Comparison of ENCODE assay signal across 24 mouse cellular contexts in the genomic region with DNA sequence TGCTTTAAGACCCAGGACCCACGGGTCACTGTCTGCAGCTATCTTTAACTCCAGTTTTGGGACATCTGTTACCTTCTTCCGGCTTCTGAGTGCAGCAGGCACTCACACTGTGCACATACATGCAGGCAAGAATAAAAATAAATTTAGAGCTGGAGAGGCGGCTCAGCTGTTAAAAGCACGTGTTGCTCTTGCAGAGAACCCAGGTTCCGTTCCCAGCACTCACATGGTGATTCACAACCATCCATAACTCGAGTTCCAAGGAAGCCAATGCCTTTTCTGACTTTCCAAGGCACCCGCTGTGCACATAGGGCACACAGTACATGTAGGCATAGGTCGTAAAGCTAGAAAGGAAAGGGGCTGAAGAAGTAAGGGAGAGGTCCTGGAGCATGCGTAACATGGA.
A peak's percentile ranks its signal among the peaks of the same experiment; 100 is the strongest.
DNase-seq lines count a peak whose midpoint lies in the region; ATAC-seq and TF ChIP-seq lines count a peak whose summit lies in the region.
"Had no signal": no experiment of that assay in that cellular context is flagged by ENCODE, and none has a peak within 500 bp of the region (broad histone marks: within the 10 kb centered on the region; RNA-seq: fewer than 3 reads in every experiment).

No protein-coding gene starts in this region.

- no peaks in the 10 kb centered on the region for H3K27me3 ChIP-seq in heart, embryonic 16.5 days (ENCODE audit: control insufficient read depth, insufficient read depth, low read length)
- H3K27me3 ChIP-seq in midbrain, embryonic 11.5 days (ENCODE audit: control insufficient read depth, insufficient read depth, low read length): no peaks in the 10 kb centered on the region
- H3K27me3 ChIP-seq in midbrain, embryonic 10.5 days (ENCODE audit: low read depth, poor library complexity, severe bottlenecking): no peaks in the 10 kb centered on the region
- H3K27me3 ChIP-seq: CH12.LX; embryonic facial prominence, embryonic 12.5 days; forebrain, embryonic 13.5 days had no signal

- WGBS in heart, embryonic 16.5 days: 77% methylated on average over 9 of the region's 9 CpGs
- WGBS in midbrain, embryonic 11.5 days: 85% methylated on average over 9 of the region's 9 CpGs
- 86% methylated on average over 9 of the region's 9 CpGs for WGBS in midbrain, embryonic 10.5 days

- peaks cover 21% of the 10 kb centered on the region for H3K4me1 ChIP-seq in heart, embryonic 16.5 days (ENCODE audit: control insufficient read depth, insufficient read depth, low read length)
- H3K4me1 ChIP-seq in midbrain, embryonic 11.5 days (ENCODE audit: control insufficient read depth, insufficient read depth, low read length): no peaks in the 10 kb centered on the region; the same call in 1 of the 2 replicates
- H3K4me1 ChIP-seq in midbrain, embryonic 10.5 days: peaks cover 6% of the 10 kb centered on the region
- H3K4me1 ChIP-seq: embryonic facial prominence, embryonic 10.5 days; embryonic facial prominence, embryonic 12.5 days had no signal

- peak overlapping the region; percentile 24; the same call in 1 of the 2 replicates for H3K27ac ChIP-seq in heart, embryonic 16.5 days (ENCODE audit: low read length)
- peak overlapping the region; percentile 78 for H3K27ac ChIP-seq in layer of hippocampus, adult 2 months
- no peak overlapping the region for H3K27ac ChIP-seq in midbrain, embryonic 11.5 days (ENCODE audit: low read depth, low read length)
- H3K27ac ChIP-seq in midbrain, embryonic 10.5 days (replicated peaks): no peak overlapping the region
- H3K27ac ChIP-seq: embryonic facial prominence, embryonic 10.5 days; embryonic facial prominence, embryonic 12.5 days; forebrain, embryonic 13.5 days had no signal

- H3K4me2 ChIP-seq in heart, embryonic 16.5 days (ENCODE audit: low read depth, low read length): no peak overlapping the region
- no peak overlapping the region for H3K4me2 ChIP-seq in midbrain, embryonic 11.5 days
- H3K4me2 ChIP-seq: embryonic facial prominence, embryonic 12.5 days; forebrain, embryonic 13.5 days had no signal

- no peaks in the 10 kb centered on the region for H3K36me3 ChIP-seq in heart, embryonic 16.5 days (ENCODE audit: control insufficient read depth, insufficient read depth)
- H3K36me3 ChIP-seq in midbrain, embryonic 11.5 days (ENCODE audit: control insufficient read depth, insufficient read depth, low read length): no peaks in the 10 kb centered on the region
- H3K36me3 ChIP-seq in midbrain, embryonic 10.5 days: no peaks in the 10 kb centered on the region
- H3K36me3 ChIP-seq: embryonic facial prominence, embryonic 10.5 days; embryonic facial prominence, embryonic 12.5 days; G1E had no signal

- no peak for TF ChIP-seq CTCF in layer of hippocampus, adult 2 months (conservative IDR thresholded peaks at IDR 0.05)

- no peak overlapping the region for H3K4me3 ChIP-seq in heart, embryonic 16.5 days (ENCODE audit: low read length)
- H3K4me3 ChIP-seq in layer of hippocampus, adult 2 months: no peak overlapping the region
- H3K4me3 ChIP-seq in midbrain, embryonic 11.5 days (ENCODE audit: low read depth, low read length): no peak overlapping the region
- no peak overlapping the region for H3K4me3 ChIP-seq in midbrain, embryonic 10.5 days
- H3K4me3 ChIP-seq: embryonic facial prominence, embryonic 10.5 days; embryonic facial prominence, embryonic 12.5 days; forebrain, embryonic 13.5 days had no signal

- H3K9ac ChIP-seq in heart, embryonic 16.5 days (ENCODE audit: low read length): no peak overlapping the region
- H3K9ac ChIP-seq in midbrain, embryonic 11.5 days (ENCODE audit: low read length): no peak overlapping the region
- H3K9ac ChIP-seq: embryonic facial prominence, embryonic 12.5 days; forebrain, embryonic 13.5 days had no signal

- ATAC-seq in heart, embryonic 16.5 days (replicated peaks; ENCODE audit: extremely low read depth, insufficient read depth, low FRiP score): no peak
- ATAC-seq in midbrain, embryonic 11.5 days (ENCODE audit: low FRiP score): no peak
- ATAC-seq: activated CD4-positive, CD25-positive, alpha-beta regulatory T cell, adult 4 months; CD4-positive, CD25-positive, alpha-beta regulatory T cell, adult 4 months; forebrain, embryonic 13.5 days; Patski had no signal

- no peaks in the 10 kb centered on the region for H3K9me3 ChIP-seq in heart, embryonic 16.5 days (replicated peaks; ENCODE audit: control insufficient read depth, low read length)
- H3K9me3 ChIP-seq in midbrain, embryonic 11.5 days (ENCODE audit: control insufficient read depth, low read length): no peaks in the 10 kb centered on the region
- H3K9me3 ChIP-seq in midbrain, embryonic 10.5 days (replicated peaks): no peaks in the 10 kb centered on the region
- H3K9me3 ChIP-seq: embryonic facial prominence, embryonic 10.5 days; forebrain, embryonic 13.5 days; G1E had no signal

- no peak for DNase-seq in heart, adult 18-20 months
- no peak for DNase-seq in layer of hippocampus, adult 2 months (ENCODE audit: low spot score in 2 of 2)
- no peak for DNase-seq in layer of hippocampus, postnatal 25 days (ENCODE audit: extremely low spot score in 1 of 2, low spot score in 1 of 2)
- DNase-seq in midbrain, embryonic 11.5 days (ENCODE audit: low spot score, missing footprints): peak; percentile 17
- DNase-seq in midbrain, embryonic 10.5 days (ENCODE audit: low spot score): no peak
- no peak for DNase-seq in right cerebral cortex, postnatal 14 days
- DNase-seq: adrenal gland, adult 8-10 months; adrenal gland, postnatal 14 days; adrenal gland, postnatal 36 days; B cell, adult 2 months; cerebellum, adult 11-12 months; cerebellum, adult 2 months; cerebellum, adult 9-10 months; cerebellum, postnatal 10 days; cerebellum, postnatal 25 days had no signal

Comparison
In these comparisons a context has a peak if more than half of its experiments do, and no peak if none do; other contexts are left out.
1. H3K27ac ChIP-seq: peak in heart, embryonic 16.5 days (single experiment) and layer of hippocampus, adult 2 months (single experiment); none in midbrain, embryonic 11.5 days (single experiment) and midbrain, embryonic 10.5 days (single experiment).